Comparison of ENCODE assay signal across 27 mouse cellular contexts in the genomic region with DNA sequence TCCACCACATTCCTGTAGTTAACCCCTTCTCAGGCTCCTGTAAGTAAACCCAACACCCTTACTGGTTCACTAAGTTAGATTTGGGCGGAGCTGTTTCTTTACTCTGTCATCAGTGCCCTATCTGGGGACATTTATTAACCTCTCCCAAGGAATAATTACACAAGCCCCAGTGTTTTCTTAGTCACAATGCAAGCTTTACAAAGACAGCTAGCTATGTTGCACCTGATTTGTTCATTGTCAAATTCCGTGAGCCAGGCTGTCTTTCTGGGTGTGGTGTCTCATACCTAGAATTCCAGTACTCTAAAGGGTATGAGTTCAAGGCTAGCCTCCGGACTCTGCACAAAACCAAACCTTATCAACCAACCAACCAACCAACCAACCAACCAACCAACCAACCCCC.
"Had no signal": no experiment of that assay in that cellular context is flagged by ENCODE, and none has a peak within 500 bp of the region (broad histone marks: within the 10 kb centered on the region; RNA-seq: fewer than 3 reads in every experiment).

No protein-coding gene starts in this region.

- ATAC-seq: hindbrain, postnatal 0 days; intestine, embryonic 16.5 days; liver, embryonic 12.5 days had no signal

- H3K9me3 ChIP-seq: heart, embryonic 15.5 days; hindbrain, embryonic 13.5 days; hindbrain, embryonic 15.5 days; kidney, embryonic 15.5 days; limb, embryonic 13.5 days; limb, embryonic 15.5 days had no signal

- H3K4me2 ChIP-seq: heart, embryonic 11.5 days; heart, embryonic 13.5 days; heart, embryonic 15.5 days; hindbrain, embryonic 13.5 days; hindbrain, embryonic 15.5 days; kidney, embryonic 15.5 days; limb, embryonic 13.5 days; limb, embryonic 15.5 days; liver, embryonic 12.5 days had no signal

- H3K27me3 ChIP-seq: heart, embryonic 13.5 days; heart, embryonic 15.5 days; hindbrain, embryonic 13.5 days; hindbrain, embryonic 15.5 days; kidney, embryonic 15.5 days; limb, embryonic 15.5 days; liver, embryonic 12.5 days had no signal

- H3K4me3 ChIP-seq: heart, adult 2 months; heart, embryonic 13.5 days; heart, embryonic 15.5 days; hindbrain, embryonic 13.5 days; hindbrain, embryonic 15.5 days; kidney, embryonic 15.5 days; limb, embryonic 13.5 days; limb, embryonic 15.5 days; liver, embryonic 12.5 days had no signal

- DNase-seq: gastrocnemius, postnatal 14 days; gastrocnemius, postnatal 36 days; heart, adult 11 months; heart, adult 2 months; heart, postnatal 14 days; heart, postnatal 36 days; kidney, adult 11 months; kidney, adult 2 months; kidney, adult 9 months; kidney, postnatal 14 days; kidney, postnatal 36 days; layer of hippocampus, adult 9-11 months; layer of hippocampus, postnatal 36 days; left cerebral cortex, postnatal 4 days had no signal

- H3K9ac ChIP-seq: heart, embryonic 13.5 days; heart, embryonic 15.5 days; hindbrain, embryonic 13.5 days; hindbrain, embryonic 15.5 days; kidney, embryonic 15.5 days; limb, embryonic 13.5 days; limb, embryonic 15.5 days; liver, embryonic 12.5 days; liver, embryonic 14.5 days had no signal

- H3K36me3 ChIP-seq: heart, embryonic 13.5 days; heart, embryonic 15.5 days; hindbrain, embryonic 13.5 days; hindbrain, embryonic 15.5 days; kidney, embryonic 15.5 days; limb, embryonic 13.5 days; limb, embryonic 15.5 days; liver, embryonic 12.5 days had no signal

- H3K4me1 ChIP-seq: heart, embryonic 13.5 days; heart, embryonic 15.5 days; hindbrain, embryonic 13.5 days; hindbrain, embryonic 15.5 days; kidney, embryonic 15.5 days; limb, embryonic 13.5 days; limb, embryonic 15.5 days; liver, embryonic 12.5 days had no signal

- H3K27ac ChIP-seq: heart, adult 2 months; heart, embryonic 13.5 days; heart, embryonic 15.5 days; hindbrain, embryonic 13.5 days; hindbrain, embryonic 15.5 days; hindbrain, postnatal 0 days; kidney, embryonic 15.5 days; kidney, postnatal 0 days; limb, embryonic 13.5 days; limb, embryonic 15.5 days; liver, embryonic 12.5 days; liver, embryonic 14.5 days had no signal
